Mouse (Mus musculus) megakaryocyte progenitor cell, adult 5-6 weeks (primary cell): Measurements from ENCODE around the gene Ubap2l. TPM values are rescaled to one million over a fixed set of nuclear protein-coding genes. Genes with fewer than 3 reads are reported as not detected.

Source experiments
- ATAC-seq: replicated peaks from 2 replicates; pipeline ENCODE4 v1.8.0; 2016; ENCODE audit warnings: mild to moderate bottlenecking, moderate TSS enrichment, inconsistent platforms; ENCODE audit not compliant: poor library complexity
- total RNA-seq, 2 experiments: library from RNA; stranded (forward) in 1 of 2; stranded (reverse) in 1 of 2; fragments of 157-497, 149-512 nt in 1 of 2; fragments of 200-1000 nt in 1 of 2; gene quantifications; 2 replicates each; pipeline versions ENCODE4 v1.2.3 to v1.2.4; 2015 to 2017

Ubap2l gene
- total RNA-seq, 2 experiments from 2014 or later: 94.2 to 187 TPM

DNA sequence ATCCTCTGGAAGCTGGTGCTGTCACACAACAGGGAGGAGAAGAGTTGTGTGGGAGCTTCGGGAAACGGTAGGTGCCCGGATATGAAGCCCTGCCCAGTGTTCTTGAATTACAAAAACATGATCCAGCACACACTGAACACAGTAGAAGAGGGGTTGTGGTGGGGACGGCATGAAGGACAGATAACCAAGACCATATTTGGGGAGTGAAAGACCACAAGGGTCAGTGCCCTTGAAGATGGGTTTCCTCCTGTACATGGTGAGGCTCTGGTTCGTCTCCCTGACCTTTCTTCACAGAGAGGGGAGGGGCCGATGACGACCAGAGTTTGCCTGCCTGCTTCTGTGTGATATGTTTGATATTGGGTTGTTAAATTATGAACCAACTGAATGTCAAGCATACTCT, 17.3 kb upstream of the Ubap2l start:
- no peak for ATAC-seq

DNA sequence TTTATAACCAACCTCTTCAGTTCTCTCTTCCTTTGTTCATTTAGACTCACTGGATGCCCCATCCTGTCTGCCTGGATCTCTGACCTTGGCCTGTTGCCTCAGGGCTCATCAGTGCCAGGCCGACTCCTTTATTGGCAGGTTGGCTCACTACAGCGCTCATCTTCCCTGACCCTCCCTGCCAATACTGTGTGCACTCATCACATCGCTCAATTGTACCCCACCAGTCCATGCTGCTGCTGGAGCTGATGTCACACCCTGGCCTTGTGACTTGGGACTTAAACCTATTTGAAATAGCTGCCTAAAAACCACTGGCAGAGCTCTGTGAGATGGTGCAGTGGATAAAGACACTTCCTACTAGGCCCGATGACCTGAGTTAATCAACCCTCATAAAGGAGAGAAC, 15.4 kb upstream of the Ubap2l start:
- ATAC-seq: no peak

DNA sequence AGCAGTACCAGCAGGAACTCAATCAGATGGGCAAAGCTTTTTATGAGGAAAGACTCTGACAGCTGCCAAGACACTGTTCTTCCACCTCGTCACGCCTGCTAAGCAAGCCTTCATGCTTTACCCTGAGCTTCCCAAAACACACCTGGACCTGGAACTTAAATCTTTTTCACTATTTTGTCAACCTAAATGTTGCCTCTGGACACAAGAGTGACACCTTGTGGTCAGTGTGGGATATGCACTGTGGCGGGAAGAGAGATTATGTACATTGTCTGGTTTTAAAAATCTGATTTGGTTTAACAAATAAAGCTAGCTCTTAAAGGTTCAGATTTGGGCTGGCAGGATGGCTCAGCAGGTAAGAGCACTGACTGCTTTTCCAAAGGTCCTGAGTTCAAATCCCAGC, 13.1 kb upstream of the Ubap2l start:
- ATAC-seq: peak; percentile 83

DNA sequence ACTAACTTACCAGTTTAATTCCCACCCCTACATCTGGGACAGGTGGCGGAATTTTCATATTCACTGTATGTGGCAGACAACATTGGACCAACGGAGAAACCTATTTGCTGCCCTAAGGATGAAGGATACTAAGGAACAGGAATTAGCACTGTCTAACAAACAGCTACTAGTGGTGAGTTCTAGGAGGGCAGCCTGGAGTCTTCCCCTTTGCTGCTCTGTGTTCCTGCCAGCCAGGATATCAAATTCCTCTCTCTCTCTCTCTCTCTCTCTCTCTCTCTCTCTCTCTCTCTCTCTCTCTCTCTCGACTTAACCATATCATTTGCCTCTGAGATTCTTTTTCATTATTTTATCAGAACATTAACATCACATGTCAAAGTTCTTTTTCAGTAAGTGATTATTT, 12.0 kb upstream of the Ubap2l start:
- ATAC-seq: no peak

- ATAC-seq: no peak
These were observed 10.1 kb upstream of the Ubap2l start for GRCm38 (mm10) chr3:90062539-90062938.

DNA sequence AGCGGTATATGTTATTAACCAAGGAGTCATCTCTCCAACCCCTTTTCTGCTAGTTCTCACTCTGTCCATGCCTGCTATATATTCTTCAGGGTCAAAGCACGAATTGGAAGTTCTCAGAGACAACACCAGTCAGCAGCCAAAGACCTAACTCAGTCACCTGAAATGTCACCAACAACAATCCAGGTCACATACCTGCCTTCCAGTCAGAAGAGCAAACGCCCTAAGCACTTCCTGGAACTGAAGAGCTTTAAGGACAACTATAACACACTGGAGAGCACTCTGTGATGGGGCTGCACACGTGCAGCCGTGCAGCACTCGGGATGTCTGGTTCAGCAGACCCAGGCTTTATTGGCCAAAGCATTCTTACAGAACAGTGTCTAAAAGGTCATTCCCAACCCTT, 9.1 kb upstream of the Ubap2l start:
- no peak for ATAC-seq

- ATAC-seq: peak; percentile 59
These were observed 732 bp downstream of the Ubap2l start, which contains the start of gene 4933434E20Rik for GRCm38 (mm10) chr3:90051441-90052350. Gene 4933434E20Rik (plus strand): TSS chr3:90051636.

DNA sequence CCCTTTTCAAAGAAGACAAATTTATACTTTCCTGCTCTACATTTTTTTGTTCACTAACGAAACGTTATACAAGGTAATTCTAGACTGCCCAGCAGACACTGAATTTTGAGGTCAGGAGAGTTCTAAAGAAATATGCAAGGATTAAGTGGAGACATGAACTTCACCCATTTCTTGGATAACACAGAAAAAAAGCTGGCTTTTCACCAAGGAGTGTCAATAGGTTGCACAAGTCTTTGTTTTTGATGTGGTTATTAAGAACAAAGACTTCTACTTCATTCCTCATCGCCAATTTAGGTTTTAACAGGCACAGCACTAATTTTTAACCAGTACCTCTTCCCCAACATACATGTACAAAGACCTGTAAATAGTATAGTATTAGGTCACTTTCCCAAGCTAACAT, 2.7 kb downstream of the Ubap2l start:
- no peak for ATAC-seq

- ATAC-seq: no peak
These were observed 16.2 kb downstream of the Ubap2l start for GRCm38 (mm10) chr3:90036263-90036662.

DNA sequence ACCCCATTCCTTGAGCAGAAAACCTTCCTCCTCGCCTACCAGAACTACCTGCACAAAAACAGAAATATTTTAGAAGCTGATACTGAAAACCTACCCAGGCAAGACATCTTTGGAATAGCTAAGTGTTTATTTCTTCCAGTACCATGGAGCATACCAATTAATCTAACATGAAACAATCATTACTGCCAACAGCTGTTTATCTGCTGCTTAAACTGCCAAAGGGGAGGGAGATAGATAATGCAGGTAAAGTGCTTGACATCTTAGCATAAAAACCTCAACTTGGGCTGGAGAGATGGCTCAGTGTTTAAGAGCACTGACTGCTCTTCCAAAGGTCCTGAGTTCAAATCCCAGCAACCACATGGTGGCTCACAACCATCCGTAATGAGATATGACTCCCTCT, 17.8 kb downstream of the Ubap2l start:
- no peak; the same call in 1 of the 2 replicates for ATAC-seq

- ATAC-seq: no peak
These were observed 35.8 kb downstream of the Ubap2l start for GRCm38 (mm10) chr3:90016626-90017025.

DNA sequence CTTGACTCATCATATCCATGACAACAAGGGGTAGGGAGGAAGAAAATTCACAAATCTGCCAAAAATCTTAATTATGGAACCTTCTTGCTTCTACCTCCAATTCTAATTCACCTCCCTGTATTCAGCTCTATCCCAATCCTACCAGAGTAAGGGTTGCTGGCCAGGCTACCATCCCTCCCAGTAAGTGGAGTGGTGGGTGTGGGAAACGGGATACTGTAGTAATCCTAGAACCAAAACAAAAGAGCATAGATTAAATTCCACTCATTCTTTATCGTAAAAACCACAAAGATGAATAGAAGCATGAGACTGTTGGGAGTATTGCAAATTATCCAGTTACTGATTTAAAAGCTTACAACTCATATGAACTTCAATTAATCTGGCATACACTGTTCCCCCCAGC, 42.1 kb downstream of the Ubap2l start:
- ATAC-seq: no peak

GRCm38 (mm10) chr3:90004091-90004796, 48.2 kb downstream of the Ubap2l start:
- ATAC-seq: no peak

- no peak for ATAC-seq
These were observed 52.6 kb downstream of the Ubap2l start for GRCm38 (mm10) chr3:89999830-90000229.

GRCm38 (mm10) chr3:89999090-89999489, 53.3 kb downstream of the Ubap2l start:
- peak; percentile 4; the same call in 1 of the 2 replicates for ATAC-seq

DNA sequence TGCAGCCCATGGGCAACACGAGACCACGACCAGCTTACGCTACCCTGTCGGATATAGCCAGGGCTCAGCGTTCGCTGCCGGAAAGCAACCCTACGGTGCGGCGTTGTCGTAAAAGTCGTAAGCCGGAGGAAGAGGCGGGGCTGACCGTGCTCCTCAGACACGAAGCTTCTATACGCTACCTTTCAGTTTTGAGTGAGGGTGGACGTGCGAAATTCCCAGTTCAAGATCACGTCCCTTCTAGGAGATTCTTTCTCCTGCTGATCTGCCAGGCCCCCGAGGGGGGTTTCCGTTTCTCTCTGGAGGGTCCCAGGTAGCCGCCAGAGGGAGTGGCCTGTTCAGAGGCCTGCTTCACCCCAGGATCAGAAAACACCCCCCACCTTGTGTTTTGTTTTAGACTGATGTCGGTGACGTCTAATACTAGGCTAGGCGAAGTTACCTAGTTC, 53.8 kb downstream of the Ubap2l start, which contains the start of gene Hax1:
Hax1 (minus strand) TSS at position 169 of the 443 bp plus-strand sequence.
- peak; percentile 99 for ATAC-seq

- ATAC-seq: peak; percentile 41
These were observed 54.5 kb downstream of the Ubap2l start for GRCm38 (mm10) chr3:89997791-89998495.

GRCm38 (mm10) chr3:89994807-89995515, 57.5 kb downstream of the Ubap2l start:
- ATAC-seq: no peak

GRCm38 (mm10) chr3:89987822-89988221, 64.6 kb downstream of the Ubap2l start:
- ATAC-seq: peak; percentile 80

- ATAC-seq: peak; percentile 69
These were observed 65.2 kb downstream of the Ubap2l start for GRCm38 (mm10) chr3:89987211-89987610.
